Mouse (Mus musculus) ES-E14 (cell line): ENCODE data around the gene Dnajc6. TPM values are rescaled to one million over a fixed set of nuclear protein-coding genes. Genes with fewer than 3 reads are reported as not detected.

ENCODE experiments used
- DNase-seq: peaks from one replicate; pipeline ENCODE4 v3.0.0-alpha.2; 2013; ENCODE audit warnings: low read depth, low spot score
- H3K27ac ChIP-seq: 2 replicates; pipeline ENCODE4 v1.5.1; 2012; ENCODE audit warnings: low read depth, mild to moderate bottlenecking, low read length, moderate library complexity, mixed read lengths; ENCODE audit not compliant: poor library complexity, insufficient read depth, severe bottlenecking
- H3K36me3 ChIP-seq: 2 replicates; pipeline ENCODE4 v1.6.1; 2012; ENCODE audit warnings: mild to moderate bottlenecking, low read length, moderate library complexity, mixed read lengths; ENCODE audit not compliant: control insufficient read depth, poor library complexity, insufficient read depth, severe bottlenecking
- H3K4me1 ChIP-seq, 2 experiments: fragments of 150-350 bp in 1 of 2; sonication (generic) in 1 of 2; 2 replicates each; pipeline ENCODE4 v1.6.1; 2012; ENCODE audit warnings: low read length in 2 of 2, mild to moderate bottlenecking in 1 of 2, mixed read lengths in 1 of 2; ENCODE audit not compliant: control insufficient read depth in 2 of 2, insufficient read depth in 2 of 2, poor library complexity in 1 of 2
- H3K4me3 ChIP-seq, 2 experiments: fragments of 150-350 bp in 1 of 2; sonication (generic) in 1 of 2; 2 replicates each; pipeline ENCODE4 v1.5.1; 2012; ENCODE audit warnings: low read length in 2 of 2, low read depth in 1 of 2, mild to moderate bottlenecking in 1 of 2, mixed read lengths in 1 of 2; ENCODE audit not compliant: insufficient read depth in 1 of 2, poor library complexity in 1 of 2, severe bottlenecking in 1 of 2
- H3K9ac ChIP-seq: 2 replicates; pipeline ENCODE4 v1.6.1; 2012; ENCODE audit warnings: low read depth, mild to moderate bottlenecking, low read length, mixed read lengths; ENCODE audit not compliant: poor library complexity, insufficient read depth, severe bottlenecking
- H3K9me3 ChIP-seq: fragments of 150-350 bp; sonication (generic); 2 replicates; pipeline ENCODE4 v1.6.1; 2012; ENCODE audit warnings: low read depth, mild to moderate bottlenecking, low read length; ENCODE audit not compliant: control insufficient read depth, insufficient read depth
- CHD2 ChIP-seq: IDR thresholded peaks from 2 replicates; pipeline ENCODE4 v1.6.1; 2014; ENCODE audit warnings: mild to moderate bottlenecking, low read depth, low read length, inconsistent platforms
- HCFC1 ChIP-seq: IDR thresholded peaks from 2 replicates; pipeline ENCODE4 v1.6.1; 2012; ENCODE audit warnings: low read length, inconsistent platforms, borderline replicate concordance; ENCODE audit not compliant: insufficient read depth
- MAFK ChIP-seq: IDR thresholded peaks from 2 replicates; pipeline ENCODE4 v1.6.1; 2014; ENCODE audit warnings: mild to moderate bottlenecking, low read depth, low read length, inconsistent platforms; ENCODE audit not compliant: insufficient read depth
- ZC3H11A ChIP-seq: IDR thresholded peaks from 2 replicates; pipeline ENCODE4 v1.6.1; 2012; ENCODE audit warnings: low read depth, mild to moderate bottlenecking, inconsistent platforms, low read length, borderline replicate concordance
- ZNF384 ChIP-seq: IDR thresholded peaks from 2 replicates; pipeline ENCODE4 v1.6.1; 2012; ENCODE audit warnings: low read depth, low read length, inconsistent platforms
- in situ Hi-C, 2 experiments: fragments of 600-800 bp; cut with MboI; formaldehyde crosslinking; loops; one replicate each; pipeline ENCODE4 v1.15.1; 2025; ENCODE audit warnings: low sequenced_read_pairs in 2 of 2, inconsistent platforms in 1 of 2; ENCODE audit not compliant: unreplicated experiment in 2 of 2
- total RNA-seq: library from RNA; depleted of rRNA; stranded (reverse); fragments of 300-350 nt; gene quantifications from 2 replicates; pipeline ENCODE4 v1.2.3, GENCODE M21; 2012

The Dnajc6 gene
- total RNA-seq, 1 experiment = 7.2 TPM

- no peak overlapping the region for H3K9ac ChIP-seq
- H3K36me3 ChIP-seq = no peaks in the 10 kb centered on the region
- no peaks in the 10 kb centered on the region for H3K9me3 ChIP-seq
- TF ChIP-seq CHD2 (no peak), ZC3H11A (no peak), HCFC1 (no peak), MAFK (no peak), ZNF384 (no peak)
- no peak for DNase-seq
- H3K4me3 ChIP-seq = no peak overlapping the region
- in situ Hi-C loops = no loop called here
- H3K4me1 ChIP-seq = peaks cover 0 to 3% of the 10 kb centered on the region in 2 experiments; a peak in 1 of 4 replicates
- H3K27ac ChIP-seq = no peak overlapping the region
These were observed 88.3 kb downstream of the Dnajc6 start for GRCm38 (mm10) chr4:101584524-101585454.

- Histone ChIP-seq H3K4me3 (no peak overlapping the region), H3K9ac (no peak overlapping the region), H3K9me3 (no peaks in the 10 kb centered on the region), H3K27ac (no peak overlapping the region), H3K4me1 (peaks cover 0 to 3% of the 10 kb centered on the region in 2 experiments; a peak in 1 of 4 replicates), H3K36me3 (no peaks in the 10 kb centered on the region)
- DNase-seq = no peak
- TF ChIP-seq ZC3H11A (no peak), CHD2 (no peak), MAFK (no peak), ZNF384 (no peak), HCFC1 (no peak)
- in situ Hi-C loops = no loop called here
These were observed 89.2 kb downstream of the Dnajc6 start for GRCm38 (mm10) chr4:101585455-101586184.

- no peak for DNase-seq
- H3K9me3 ChIP-seq = no peaks in the 10 kb centered on the region
These were observed 92.5 kb downstream of the Dnajc6 start for GRCm38 (mm10) chr4:101588932-101589331.

GRCm38 (mm10) chr4:101589771-101590170, 93.3 kb downstream of the Dnajc6 start:
- Histone ChIP-seq H3K9ac (no peak overlapping the region), H3K4me1 (peaks cover 0 to 5% of the 10 kb centered on the region in 2 experiments; a peak in 2 of 4 replicates), H3K27ac (no peak overlapping the region), H3K36me3 (no peaks in the 10 kb centered on the region), H3K9me3 (no peaks in the 10 kb centered on the region), H3K4me3 (no peak overlapping the region)
- TF ChIP-seq MAFK = no peak
- no peak for TF ChIP-seq ZC3H11A
- no peak for TF ChIP-seq ZNF384
- no peak for TF ChIP-seq CHD2
- no peak for TF ChIP-seq HCFC1
- no peak for DNase-seq
- in situ Hi-C loops = no loop called here

More at GRCm38 (mm10) chr4:101588932-101589331, 92.5 kb downstream of the Dnajc6 start:
- TF ChIP-seq ZC3H11A = no peak
- no peak for TF ChIP-seq MAFK
- no peak for TF ChIP-seq HCFC1
- no peak for TF ChIP-seq CHD2
- no peak for TF ChIP-seq ZNF384
- no peaks in the 10 kb centered on the region for H3K36me3 ChIP-seq
- no peak overlapping the region for H3K27ac ChIP-seq
- H3K4me3 ChIP-seq = no peak overlapping the region
- H3K9ac ChIP-seq = no peak overlapping the region
- H3K4me1 ChIP-seq = peaks cover 0 to 5% of the 10 kb centered on the region in 2 experiments; a peak in 2 of 4 replicates
- in situ Hi-C loops = no loop called here
